18 mouse cellular contexts compared by ENCODE assay signal in genomic region chr17:44249544-44249943, GRCm38 (mm10).
"Had no signal": no experiment of that assay in that cellular context is flagged by ENCODE, and none has a peak within 500 bp of the region (broad histone marks: within the 10 kb centered on the region; RNA-seq: fewer than 3 reads in every experiment).

No protein-coding gene starts in this region.

- H3K4me2 ChIP-seq: liver, embryonic 13.5 days; midbrain, embryonic 12.5 days; midbrain, embryonic 15.5 days; neural tube, embryonic 12.5 days; neural tube, embryonic 15.5 days had no signal

- ATAC-seq: midbrain, embryonic 15.5 days had no signal

- H3K27me3 ChIP-seq: liver, embryonic 13.5 days; midbrain, embryonic 15.5 days; neural tube, embryonic 15.5 days had no signal

- H3K27ac ChIP-seq: kidney, postnatal 0 days; left cerebral cortex, adult 2 months; liver, embryonic 13.5 days; macrophage; midbrain, embryonic 12.5 days; midbrain, embryonic 15.5 days; neural tube, embryonic 12.5 days; neural tube, embryonic 15.5 days; stomach, postnatal 0 days had no signal

- H3K4me1 ChIP-seq: liver, embryonic 13.5 days; midbrain, embryonic 12.5 days; midbrain, embryonic 15.5 days; neural tube, embryonic 12.5 days had no signal

- H3K4me3 ChIP-seq: left cerebral cortex, adult 2 months; liver, embryonic 13.5 days; midbrain, embryonic 12.5 days; midbrain, embryonic 15.5 days; neural tube, embryonic 12.5 days; neural tube, embryonic 15.5 days had no signal

- DNase-seq: kidney, postnatal 25 days; layer of hippocampus, postnatal 36 days; liver, embryonic 13.5 days; lung, adult 2 months; right cerebral cortex, adult 18-20 months; right cerebral cortex, postnatal 14 days; right cerebral cortex, postnatal 4 days; thymus, adult 2 months; thymus, postnatal 14 days; thymus, postnatal 4 days had no signal

- H3K9ac ChIP-seq: liver, embryonic 13.5 days; midbrain, embryonic 12.5 days; midbrain, embryonic 15.5 days; neural tube, embryonic 12.5 days; neural tube, embryonic 15.5 days had no signal

- H3K9me3 ChIP-seq: liver, embryonic 13.5 days; midbrain, embryonic 15.5 days; neural tube, embryonic 15.5 days had no signal

- H3K36me3 ChIP-seq: midbrain, embryonic 12.5 days; midbrain, embryonic 15.5 days; neural tube, embryonic 12.5 days; neural tube, embryonic 15.5 days had no signal
